Mouse (Mus musculus) liver, embryonic 14.5 days (tissue): Measurements from ENCODE around the gene Nme7. TPM values are rescaled to one million over a fixed set of nuclear protein-coding genes. Genes with fewer than 3 reads are reported as not detected.

Experiments
- ATAC-seq: fragments of 200-750 bp; cut with Nextera tagmentation; 2 replicates; pipeline ENCODE4 v1.8.0; 2017; ENCODE audit warnings: moderate number of reproducible peaks, mild to moderate bottlenecking, moderate library complexity; ENCODE audit not compliant: insufficient read depth
- DNase-seq, 3 experiments: peaks; one replicate each; pipeline ENCODE4 v3.0.0-alpha.2; 2012 to 2013; ENCODE audit warnings: low read depth in 3 of 3, low spot score in 3 of 3
- H3K27ac ChIP-seq: fragments of 300-500 bp; sonication (generic); 2 replicates; pipeline ENCODE4 v1.5.1; 2014; ENCODE audit warnings: moderate library complexity, mild to moderate bottlenecking, control low read depth, inconsistent platforms
- H3K27me3 ChIP-seq: fragments of 300-500 bp; sonication (generic); 2 replicates; pipeline ENCODE4 v1.6.1; 2014; ENCODE audit warnings: mild to moderate bottlenecking, low read length, moderate library complexity; ENCODE audit not compliant: control insufficient read depth, insufficient read depth
- H3K36me3 ChIP-seq: fragments of 300-500 bp; sonication (generic); replicated peaks from 2 replicates; pipeline ENCODE4 v1.6.1; 2014; ENCODE audit warnings: low read depth; ENCODE audit not compliant: control insufficient read depth, insufficient read depth
- H3K4me1 ChIP-seq, 2 experiments: fragments of 200-500 bp in 1 of 2; fragments of 300-500 bp in 1 of 2; sonication (generic) in 1 of 2; replicated peaks; 2 replicates each; pipeline ENCODE4 v1.6.1; 2012 to 2014; ENCODE audit warnings: antibody characterized with exemption in 1 of 2, inconsistent platforms in 1 of 2, low read length in 1 of 2; ENCODE audit not compliant: control insufficient read depth in 2 of 2, insufficient read depth in 2 of 2
- H3K4me2 ChIP-seq: fragments of 300-500 bp; sonication (generic); 2 replicates; pipeline ENCODE4 v1.6.1; 2014; ENCODE audit warnings: low read depth, mild to moderate bottlenecking, control low read depth, moderate library complexity
- H3K4me3 ChIP-seq, 2 experiments: fragments of 200-500 bp in 1 of 2; fragments of 300-500 bp in 1 of 2; sonication (generic) in 1 of 2; 2 replicates each; pipeline ENCODE4 v1.5.1; 2012 to 2014; ENCODE audit warnings: low read depth in 2 of 2, low read length in 2 of 2, mild to moderate bottlenecking in 2 of 2, control low read depth in 1 of 2, inconsistent platforms in 1 of 2, moderate library complexity in 1 of 2; ENCODE audit not compliant: insufficient read depth in 1 of 2
- H3K9ac ChIP-seq: fragments of 300-500 bp; sonication (generic); replicated peaks from 2 replicates; pipeline ENCODE4 v1.6.1; 2014; ENCODE audit warnings: mild to moderate bottlenecking, control low read depth, moderate library complexity
- H3K9me3 ChIP-seq: fragments of 300-500 bp; sonication (generic); 2 replicates; pipeline ENCODE4 v1.6.1; 2016; ENCODE audit warnings: low read length, mixed read lengths; ENCODE audit not compliant: control insufficient read depth
- CTCF ChIP-seq: IDR thresholded peaks from 2 replicates; pipeline ENCODE4 v1.5.1; 2016; ENCODE audit warnings: antibody characterized with exemption, low read depth, control low read depth
- EP300 ChIP-seq: IDR thresholded peaks from 2 replicates; pipeline ENCODE4 v1.6.1; 2016; ENCODE audit warnings: antibody characterized with exemption, low read depth
- WGBS: fragments of 180-500 bp; shearing (Covaris S2); extraction: QIAGEN DNeasy Blood & Tissue Kit; methylation state at CpG from one replicate; pipeline ENCODE4 v1.1.7; 2014; ENCODE audit not compliant: insufficient replicate concordance; 5-methylcytosine and 5-hydroxymethylcytosine counted together
- polyA plus RNA-seq, 2 experiments: library from polyadenylated mRNA; depleted of rRNA in 1 of 2; stranded (reverse) in 1 of 2; unstranded in 1 of 2; fragments of >200 nt; fragmentation: Nextera tagmentation in 1 of 2; extraction: Ambion mirVana in 1 of 2; gene quantifications; 2 replicates each; pipeline versions ENCODE4 v1.2.1 to v1.2.3; 2012 to 2014

Gene Nme7
- polyA plus RNA-seq, 2 experiments = 6.4 to 13.0 TPM

DNA sequence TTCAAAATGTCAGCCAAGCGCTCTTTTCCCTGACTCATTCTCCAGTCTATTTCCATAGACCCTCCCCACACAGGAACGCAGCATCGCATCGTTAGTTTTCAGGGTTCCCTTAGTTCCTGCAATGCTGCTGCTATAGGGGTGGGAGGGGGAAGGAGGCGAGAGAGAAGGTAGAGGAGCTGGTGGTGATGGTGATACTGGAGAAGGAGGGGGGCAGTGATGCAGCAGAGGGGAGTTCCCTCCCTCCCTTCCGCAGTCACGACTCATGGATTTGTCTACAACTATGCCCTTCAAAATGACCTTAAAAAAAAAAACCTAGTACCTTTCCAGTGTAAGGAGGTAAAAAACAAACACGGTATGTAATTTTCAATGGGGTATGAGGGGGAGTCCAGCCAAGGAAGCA, 152.8 kb downstream of the Nme7 start:
- Histone ChIP-seq H3K27ac (no peak overlapping the region), H3K36me3 (no peaks in the 10 kb centered on the region), H3K4me1 (no peaks in the 10 kb centered on the region), H3K27me3 (peaks cover 33% of the 10 kb centered on the region), H3K9me3 (no peaks in the 10 kb centered on the region), H3K9ac (no peak overlapping the region), H3K4me3 (peak overlapping the region; percentile 43 to 46), H3K4me2 (peak overlapping the region; percentile 23)
- TF ChIP-seq EP300 (no peak), CTCF (no peak)
- DNase-seq = no peak
- no peak for ATAC-seq
- 10% methylated on average over 8 of the region's 8 CpGs for WGBS

- Histone ChIP-seq H3K9ac (peak overlapping the region; percentile 25; the same call in 1 of the 2 replicates), H3K4me1 (no peaks in the 10 kb centered on the region), H3K27me3 (peaks cover 33% of the 10 kb centered on the region), H3K27ac (no peak overlapping the region), H3K4me3 (peak overlapping the region; percentile 43 to 55), H3K36me3 (no peaks in the 10 kb centered on the region), H3K4me2 (peak overlapping the region; percentile 23), H3K9me3 (no peaks in the 10 kb centered on the region)
- DNase-seq = no peak
- under 1% methylated on average over 72 of the region's 76 CpGs for WGBS
- ATAC-seq = peak; percentile 65
- no peak for TF ChIP-seq EP300
- no peak for TF ChIP-seq CTCF
Observed at GRCm38 (mm10) chr1:164457531-164458244, 153.8 kb downstream of the Nme7 start.

DNA sequence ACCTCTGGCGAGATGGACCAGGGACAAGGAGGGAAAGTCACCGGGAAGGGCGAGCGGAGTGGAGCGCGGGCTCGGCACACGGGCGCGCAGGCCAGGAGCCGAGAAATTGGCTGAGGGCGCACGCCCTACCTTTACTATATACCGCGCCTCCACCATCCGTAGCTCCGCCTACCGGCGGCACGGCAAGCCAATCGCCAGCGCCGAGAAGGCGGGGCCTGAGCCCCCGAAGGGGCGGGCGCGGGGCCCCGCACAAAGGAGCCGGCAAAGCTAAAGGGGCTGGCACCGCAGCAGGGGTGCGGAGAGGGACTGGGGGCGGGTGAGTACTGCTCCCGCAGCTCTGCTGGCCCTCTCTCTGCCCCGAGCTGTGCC, 154.3 kb downstream of the Nme7 start, which contains the start of gene Atp1b1:
Atp1b1 (minus strand) TSS at position 111 of the 369 bp plus-strand sequence.
- peak in 2 of 3 experiments; percentile 24 to 41 for DNase-seq
- H3K4me1 ChIP-seq = no peaks in the 10 kb centered on the region
- H3K4me2 ChIP-seq = peak within 1 kb of the TSS; percentile 23
- H3K9me3 ChIP-seq = no peaks in the 10 kb centered on the region
- under 1% methylated on average over 35 of the region's 35 CpGs for WGBS
- peak within 1 kb of the TSS; percentile 25; the same call in 1 of the 2 replicates for H3K9ac ChIP-seq
- H3K27ac ChIP-seq = no peak within 1 kb of the TSS
- peaks cover 33% of the 10 kb centered on the region for H3K27me3 ChIP-seq
- H3K4me3 ChIP-seq = peak within 1 kb of the TSS; percentile 43 to 55
- no peaks in the 10 kb centered on the region for H3K36me3 ChIP-seq
- TF ChIP-seq EP300 (no peak), CTCF (no peak)
- peak; percentile 82 for ATAC-seq

DNA sequence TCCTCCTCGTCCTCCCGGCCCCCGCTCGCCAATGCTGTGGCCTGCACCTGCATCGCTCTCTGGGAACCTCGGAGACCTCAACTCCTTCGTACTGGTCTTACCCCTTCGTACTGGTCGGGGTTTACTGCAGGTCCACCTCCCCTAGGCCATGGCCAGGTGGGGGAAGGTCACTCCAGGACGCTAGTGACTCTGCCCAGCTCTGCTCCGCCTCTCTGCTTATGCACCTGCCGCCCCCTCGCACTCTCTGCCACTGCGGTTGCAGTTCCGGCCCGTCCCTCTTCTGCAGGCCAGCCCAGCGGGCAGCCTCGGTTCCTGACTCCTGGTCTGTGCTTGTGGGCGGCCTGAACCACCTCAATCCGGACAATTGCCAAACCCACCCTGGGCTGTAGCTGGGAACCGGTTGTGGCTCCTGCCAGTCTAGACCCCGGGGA, 154.7 kb downstream of the Nme7 start:
- TF ChIP-seq CTCF = no peak
- no peak for TF ChIP-seq EP300
- Histone ChIP-seq H3K27me3 (peaks cover 33% of the 10 kb centered on the region), H3K36me3 (no peaks in the 10 kb centered on the region), H3K4me3 (peak overlapping the region; percentile 36 to 43), H3K4me1 (no peaks in the 10 kb centered on the region), H3K27ac (no peak overlapping the region), H3K4me2 (peak overlapping the region; percentile 23), H3K9ac (no peak overlapping the region), H3K9me3 (no peaks in the 10 kb centered on the region)
- WGBS = 4% methylated on average over 22 of the region's 22 CpGs
- DNase-seq (peak in 1 of 3 experiments; percentile 14), ATAC-seq (peak; percentile 72)

DNA sequence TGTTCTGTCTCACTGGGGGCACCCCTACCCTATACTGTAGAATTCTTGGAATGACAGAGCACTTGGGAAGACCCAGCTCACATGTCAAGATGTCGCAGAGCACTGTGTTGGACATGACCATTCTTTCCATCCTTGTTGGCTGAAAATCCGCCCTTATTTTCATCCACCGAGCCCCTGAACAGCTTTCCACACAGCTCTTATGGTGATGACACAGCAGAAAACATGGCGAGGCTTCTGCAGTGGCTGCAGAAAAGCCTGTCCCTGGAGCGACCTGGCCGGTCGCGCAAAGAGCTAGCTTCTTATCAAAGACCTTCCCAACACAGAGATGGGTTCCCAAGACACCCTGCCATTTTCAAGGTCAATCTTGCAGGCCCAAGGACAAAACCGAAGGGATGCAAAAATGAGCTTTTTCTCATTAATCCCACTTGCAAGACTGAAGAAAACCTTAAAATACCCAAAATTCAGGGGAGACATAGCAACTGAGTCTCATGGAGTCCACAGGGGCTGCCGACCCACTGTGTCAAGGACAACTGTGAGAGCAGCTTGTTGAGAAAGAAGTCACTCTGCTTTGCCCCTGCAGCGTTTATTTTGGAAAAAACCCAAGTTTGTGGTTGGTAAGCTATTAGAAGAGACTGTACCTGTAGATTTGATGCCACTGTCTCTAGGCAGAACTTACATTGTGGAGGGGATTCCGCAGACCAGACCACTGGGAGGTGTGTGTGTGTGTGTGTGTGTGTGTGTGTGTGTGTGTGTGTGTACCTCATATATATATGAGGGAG, 155.4 kb downstream of the Nme7 start:
- H3K27me3 ChIP-seq = peaks cover 33% of the 10 kb centered on the region

More for the DNA sequence above, 155.4 kb downstream of the Nme7 start:
- DNase-seq (no peak), ATAC-seq (no peak)
- TF ChIP-seq EP300 = no peak
- TF ChIP-seq CTCF = no peak
- H3K4me1 ChIP-seq = no peaks in the 10 kb centered on the region
- no peaks in the 10 kb centered on the region for H3K9me3 ChIP-seq
- no peaks in the 10 kb centered on the region for H3K36me3 ChIP-seq
- peak overlapping the region; percentile 23; the same call in 1 of the 2 replicates for H3K4me2 ChIP-seq
- H3K27ac ChIP-seq = no peak overlapping the region
- 28% methylated on average over 12 of the region's 12 CpGs for WGBS
- H3K9ac ChIP-seq = no peak overlapping the region
- H3K4me3 ChIP-seq = no peak overlapping the region; a peak in 1 of 4 replicates
